Mouse (Mus musculus): ENCODE measurements around the gene Cdk9. TPM values are rescaled to one million over a fixed set of nuclear protein-coding genes. Genes with fewer than 3 reads are reported as not detected.

Gene Cdk9
- polyA plus RNA-seq, 1 experiment from 2014 or later: 112 TPM

- no peaks in the 10 kb centered on the region for H3K4me1 ChIP-seq
- WGBS: 90% methylated on average over 14 of the region's 14 CpGs
- no peaks in the 10 kb centered on the region for H3K9me3 ChIP-seq
- H3K27me3 ChIP-seq: no peaks in the 10 kb centered on the region
- H3K4me3 ChIP-seq: no peak overlapping the region
- ATAC-seq (ENCODE audit: low FRiP score, low read depth): no peak
- no peak overlapping the region for H3K27ac ChIP-seq
- H3K9ac ChIP-seq: no peak overlapping the region
- H3K4me2 ChIP-seq (replicated peaks): no peak overlapping the region
- peaks cover 42% of the 10 kb centered on the region for H3K36me3 ChIP-seq
These were observed 11.7 kb downstream of the Cdk9 start for GRCm38 (mm10) chr2:32700966-32701743.

DNA sequence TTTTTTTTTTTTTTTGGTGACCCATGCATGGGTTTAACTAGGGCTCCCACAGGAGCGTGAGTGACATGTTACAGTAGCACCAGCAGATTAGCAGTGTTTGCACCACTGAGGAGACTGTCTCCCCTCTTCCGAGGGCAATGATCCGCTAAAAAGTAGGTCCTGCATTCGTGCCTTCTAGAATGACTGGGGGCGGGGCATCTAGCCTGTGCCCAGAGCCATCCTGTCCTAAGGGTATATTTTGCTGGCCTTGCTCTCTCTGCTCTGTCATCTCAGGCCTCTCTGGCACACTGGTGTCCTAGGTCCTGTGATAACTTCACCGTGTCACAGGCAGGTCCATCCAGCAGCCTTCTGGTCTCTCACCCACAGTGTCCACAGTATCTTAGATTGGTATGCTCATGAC, 13.2 kb downstream of the Cdk9 start:
- Histone ChIP-seq H3K4me2 (replicated peaks) (no peak overlapping the region), H3K27ac (no peak overlapping the region), H3K4me3 (no peak overlapping the region), H3K36me3 (peaks cover 27% of the 10 kb centered on the region), H3K27me3 (no peaks in the 10 kb centered on the region), H3K9ac (no peak overlapping the region), H3K4me1 (no peaks in the 10 kb centered on the region), H3K9me3 (no peaks in the 10 kb centered on the region)
- 78% methylated on average over 6 of the region's 6 CpGs for WGBS
- ATAC-seq (ENCODE audit: low FRiP score, low read depth): no peak

DNA sequence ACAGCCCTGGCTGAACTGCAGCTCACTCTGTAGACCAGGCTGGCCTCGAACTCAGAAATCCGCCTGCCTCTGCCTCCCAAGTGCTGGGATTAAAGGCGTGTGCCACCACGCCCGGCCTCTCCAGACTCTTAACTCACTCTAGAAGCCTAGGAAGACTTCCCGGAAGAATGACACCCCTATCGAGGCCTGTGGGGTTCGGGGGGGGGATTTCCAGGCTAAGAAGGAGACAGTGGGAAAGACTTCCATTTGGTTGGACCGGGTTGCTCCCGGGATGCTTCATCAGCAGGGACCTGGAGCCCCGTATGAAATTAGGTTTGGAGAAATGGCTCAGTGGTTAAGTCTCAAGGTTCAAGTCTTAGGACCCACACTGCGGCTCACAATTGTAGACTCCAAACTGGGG, 18.2 kb downstream of the Cdk9 start:
- Histone ChIP-seq H3K4me3 (peak overlapping the region; percentile 86), H3K36me3 (peaks cover 6% of the 10 kb centered on the region; the same call in 1 of the 2 replicates), H3K27ac (peak overlapping the region; percentile 73), H3K4me1 (peaks cover 16% of the 10 kb centered on the region), H3K4me2 (replicated peaks) (peak overlapping the region; percentile 80), H3K9me3 (no peaks in the 10 kb centered on the region), H3K27me3 (no peaks in the 10 kb centered on the region), H3K9ac (peak overlapping the region; percentile 69)
- ATAC-seq (ENCODE audit: low FRiP score, low read depth): no peak
- 89% methylated on average over 12 of the region's 12 CpGs for WGBS

DNA sequence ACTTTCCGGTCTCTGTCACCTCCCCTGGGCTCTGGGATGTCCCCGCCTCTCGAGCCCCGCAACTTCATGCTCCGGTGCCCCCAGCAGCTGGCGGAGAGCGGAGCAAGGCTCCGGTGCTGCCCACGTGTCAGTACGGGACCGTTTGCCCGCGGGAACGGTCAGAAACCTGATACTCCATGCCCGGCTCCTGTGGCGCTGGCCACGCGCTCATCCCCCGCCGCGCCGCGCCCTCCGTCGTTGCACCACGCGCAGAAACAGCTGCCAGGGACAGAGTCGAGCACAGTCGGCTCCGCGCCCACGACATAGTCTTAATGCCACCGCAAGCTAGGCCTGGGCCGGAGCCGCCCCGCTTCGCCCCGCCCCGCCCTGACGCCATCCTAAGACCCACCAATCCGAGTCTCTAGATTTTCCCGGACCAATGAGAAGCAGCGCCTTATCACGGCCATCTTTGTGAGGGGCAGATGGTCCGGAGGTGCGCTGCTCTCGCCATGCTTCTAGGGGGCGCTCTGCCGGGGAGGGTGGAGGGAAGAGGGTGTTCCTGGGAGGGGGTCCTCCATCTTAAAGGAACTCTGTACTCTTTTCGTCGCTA, 19.0 kb downstream of the Cdk9 start:
- under 1% methylated on average over 51 of the region's 51 CpGs for WGBS
- Histone ChIP-seq H3K9me3 (no peaks in the 10 kb centered on the region), H3K4me2 (replicated peaks) (peak overlapping the region; percentile 80), H3K36me3 (peaks cover 6% of the 10 kb centered on the region; the same call in 1 of the 2 replicates), H3K4me1 (peaks cover 16% of the 10 kb centered on the region), H3K27me3 (no peaks in the 10 kb centered on the region), H3K4me3 (peak overlapping the region; percentile 86), H3K27ac (peak overlapping the region; percentile 82), H3K9ac (peak overlapping the region; percentile 92)
- ATAC-seq (ENCODE audit: low FRiP score, low read depth): peak; percentile 99

DNA sequence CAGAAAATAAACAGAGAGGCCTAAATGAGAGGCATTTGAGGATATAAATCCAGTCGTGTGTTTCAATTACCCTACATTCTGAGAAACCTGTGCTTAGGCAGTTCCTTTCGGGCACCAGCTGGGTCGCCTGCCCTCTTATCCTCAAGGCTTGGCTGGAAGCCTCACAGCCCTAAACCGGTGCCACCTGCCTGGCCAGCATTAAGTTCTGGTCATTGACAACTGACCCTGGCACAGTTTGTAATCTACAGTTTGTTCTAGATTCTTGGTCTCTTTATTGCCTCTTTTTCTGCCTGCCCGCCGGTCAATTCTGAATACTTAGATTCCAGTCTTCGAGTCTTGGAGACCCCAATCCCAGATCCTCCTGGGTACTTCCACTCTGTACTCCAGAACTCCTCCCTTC, 19.6 kb downstream of the Cdk9 start:
- H3K4me1 ChIP-seq: peaks cover 18% of the 10 kb centered on the region
- H3K27me3 ChIP-seq: no peaks in the 10 kb centered on the region
- H3K4me2 ChIP-seq (replicated peaks): peak overlapping the region; percentile 80
- 18% methylated on average over 7 of the region's 7 CpGs for WGBS
- H3K27ac ChIP-seq: no peak overlapping the region
- no peaks in the 10 kb centered on the region for H3K9me3 ChIP-seq
- peaks cover 9% of the 10 kb centered on the region; the same call in 1 of the 2 replicates for H3K36me3 ChIP-seq
- no peak for ATAC-seq (ENCODE audit: low FRiP score, low read depth)
- H3K9ac ChIP-seq: peak overlapping the region; percentile 92
- H3K4me3 ChIP-seq: peak overlapping the region; percentile 86

- Histone ChIP-seq H3K4me1 (peaks cover 20% of the 10 kb centered on the region), H3K27ac (no peak overlapping the region), H3K9ac (peak overlapping the region; percentile 92), H3K27me3 (no peaks in the 10 kb centered on the region), H3K4me2 (replicated peaks) (peak overlapping the region; percentile 80), H3K36me3 (peaks cover 17% of the 10 kb centered on the region), H3K9me3 (no peaks in the 10 kb centered on the region), H3K4me3 (peak overlapping the region; percentile 86; the same call in 1 of the 2 replicates)
- no peak for ATAC-seq (ENCODE audit: low FRiP score, low read depth)
- 96% methylated on average over 14 of the region's 14 CpGs for WGBS
These were observed 20.4 kb downstream of the Cdk9 start for GRCm38 (mm10) chr2:32692496-32692895.

DNA sequence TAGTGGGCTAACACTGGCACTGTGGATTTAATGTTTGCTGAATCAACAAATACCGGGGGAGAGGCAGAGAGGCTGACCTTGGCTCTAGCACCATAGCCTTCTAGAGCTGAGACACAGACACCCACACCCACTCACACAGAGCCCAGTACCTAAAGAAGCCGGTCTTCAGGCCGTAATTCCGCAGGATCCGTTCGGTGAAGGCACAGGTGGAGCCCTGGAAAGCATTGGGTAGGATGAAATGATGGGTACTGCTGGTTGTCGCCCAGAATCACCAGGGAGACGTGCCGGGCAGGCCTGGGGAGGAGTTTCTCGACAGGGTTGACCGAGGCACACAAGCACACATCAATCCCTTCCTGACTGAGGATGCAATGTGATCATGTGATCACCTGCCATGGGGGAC, 21.8 kb downstream of the Cdk9 start:
- Histone ChIP-seq H3K4me1 (peaks cover 20% of the 10 kb centered on the region), H3K27me3 (no peaks in the 10 kb centered on the region), H3K9ac (no peak overlapping the region), H3K9me3 (no peaks in the 10 kb centered on the region), H3K4me2 (replicated peaks) (no peak overlapping the region), H3K27ac (no peak overlapping the region), H3K36me3 (peaks cover 32% of the 10 kb centered on the region), H3K4me3 (no peak overlapping the region)
- ATAC-seq (ENCODE audit: low FRiP score, low read depth): no peak
- 87% methylated on average over 11 of the region's 11 CpGs for whole genome bisulfite sequencing

GRCm38 (mm10) chr2:32689420-32689819, 23.5 kb downstream of the Cdk9 start:
- Histone ChIP-seq H3K4me2 (replicated peaks) (no peak overlapping the region), H3K9ac (no peak overlapping the region), H3K27ac (no peak overlapping the region), H3K4me1 (peaks cover 20% of the 10 kb centered on the region), H3K4me3 (no peak overlapping the region), H3K9me3 (no peaks in the 10 kb centered on the region), H3K27me3 (no peaks in the 10 kb centered on the region), H3K36me3 (peaks cover 48% of the 10 kb centered on the region)
- no peak for ATAC-seq (ENCODE audit: low FRiP score, low read depth)
- WGBS: 27% methylated on average over 5 of the region's 5 CpGs

DNA sequence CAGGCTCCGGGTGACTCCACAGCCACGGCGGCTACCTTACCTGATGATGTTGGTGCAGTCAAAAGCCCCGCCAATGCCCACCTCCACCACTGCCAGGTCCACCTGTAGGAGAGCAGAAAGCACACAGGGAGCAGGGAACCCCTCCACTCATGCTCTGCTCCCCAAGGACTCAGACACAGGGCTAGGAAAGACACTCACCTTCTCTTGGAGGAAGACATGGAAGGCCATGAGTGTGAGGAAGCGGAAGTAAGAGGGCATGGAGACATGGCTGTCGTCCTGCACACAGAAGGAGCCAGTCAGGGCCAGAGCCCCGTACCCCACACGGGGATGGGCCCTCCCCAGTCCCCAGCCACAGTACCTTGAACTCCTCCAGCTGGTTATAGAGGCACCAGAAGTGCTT, 25.3 kb downstream of the Cdk9 start:
- peaks cover 67% of the 10 kb centered on the region for H3K36me3 ChIP-seq
- H3K4me3 ChIP-seq: no peak overlapping the region
- no peak overlapping the region for H3K27ac ChIP-seq
- no peak overlapping the region for H3K9ac ChIP-seq
- H3K4me2 ChIP-seq (replicated peaks): no peak overlapping the region
- no peaks in the 10 kb centered on the region for H3K27me3 ChIP-seq
- ATAC-seq (ENCODE audit: low FRiP score, low read depth): no peak
- WGBS: 95% methylated on average over 8 of the region's 8 CpGs
- no peaks in the 10 kb centered on the region for H3K9me3 ChIP-seq
- H3K4me1 ChIP-seq: peaks cover 12% of the 10 kb centered on the region

- H3K4me2 ChIP-seq (replicated peaks): no peak overlapping the region
- no peak overlapping the region for H3K9ac ChIP-seq
- H3K4me1 ChIP-seq: peaks cover 15% of the 10 kb centered on the region
- no peaks in the 10 kb centered on the region for H3K27me3 ChIP-seq
- H3K36me3 ChIP-seq: peaks cover 76% of the 10 kb centered on the region
- no peak overlapping the region for H3K27ac ChIP-seq
- no peaks in the 10 kb centered on the region for H3K9me3 ChIP-seq
- no peak for ATAC-seq (ENCODE audit: low FRiP score, low read depth)
- WGBS: 87% methylated on average over 6 of the region's 6 CpGs
- no peak overlapping the region for H3K4me3 ChIP-seq
These were observed 26.2 kb downstream of the Cdk9 start for GRCm38 (mm10) chr2:32686640-32687039.

DNA sequence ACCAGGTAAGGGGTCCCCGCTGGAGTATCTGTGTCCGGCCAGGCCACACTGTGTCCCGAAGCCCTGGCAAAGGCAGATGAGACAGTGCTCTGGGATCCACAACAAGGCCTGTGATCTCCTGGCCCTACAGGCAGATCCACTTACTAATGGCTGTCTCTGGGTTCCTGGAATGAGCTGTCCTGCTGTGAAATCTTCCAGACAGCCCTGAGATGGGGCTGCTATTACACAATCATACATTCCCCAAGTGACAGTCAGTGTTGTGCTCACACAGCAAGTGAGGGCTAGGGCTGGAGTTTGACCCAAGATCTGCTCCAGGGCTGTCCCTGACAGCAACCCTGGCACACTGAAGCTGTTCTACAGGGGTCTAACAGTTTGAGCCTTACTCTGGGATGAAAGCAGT, 27.1 kb downstream of the Cdk9 start:
- H3K36me3 ChIP-seq: peaks cover 74% of the 10 kb centered on the region
- no peaks in the 10 kb centered on the region for H3K9me3 ChIP-seq
- no peak overlapping the region for H3K4me2 ChIP-seq (replicated peaks)
- no peak overlapping the region for H3K9ac ChIP-seq
- no peak for ATAC-seq (ENCODE audit: low FRiP score, low read depth)
- H3K4me3 ChIP-seq: no peak overlapping the region
- H3K27ac ChIP-seq: no peak overlapping the region
- H3K4me1 ChIP-seq: peaks cover 17% of the 10 kb centered on the region
- 90% methylated on average over 3 of the region's 3 CpGs for WGBS
- H3K27me3 ChIP-seq: no peaks in the 10 kb centered on the region

DNA sequence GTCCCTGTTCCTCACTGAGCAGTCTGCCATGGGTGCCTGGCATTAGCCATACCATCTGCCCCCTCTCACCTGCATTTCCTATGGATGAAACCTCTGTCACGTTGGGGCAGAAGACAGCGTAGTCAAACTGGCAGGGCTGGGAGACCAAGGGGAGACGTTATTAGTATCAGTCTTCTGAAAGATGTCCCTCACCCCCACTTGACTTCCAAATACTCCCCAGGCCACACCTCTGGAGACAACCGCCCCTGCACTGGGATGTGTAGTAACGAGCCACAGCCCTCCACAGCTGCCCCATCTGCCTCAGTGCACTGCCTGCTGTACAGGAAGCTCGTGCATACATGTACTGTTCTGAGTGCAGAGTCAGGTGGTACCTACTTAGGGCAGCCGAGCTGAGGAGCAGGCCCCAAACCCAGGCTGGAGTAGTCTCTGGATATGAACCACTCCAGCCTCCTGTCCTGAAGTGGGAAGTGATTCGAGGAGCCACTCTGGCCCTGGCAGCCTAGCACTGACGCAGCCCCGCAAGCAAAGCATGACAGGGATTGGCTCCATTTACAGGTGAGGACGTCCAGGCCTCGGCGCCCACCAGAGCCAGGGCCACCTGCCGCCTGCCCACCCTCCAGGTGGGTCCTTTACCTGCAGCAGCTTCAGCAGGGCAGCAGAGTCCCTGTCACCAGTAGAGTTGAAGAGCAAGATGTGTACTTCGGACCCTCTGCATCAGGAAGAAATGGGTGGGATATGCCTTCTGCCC, 28.0 kb downstream of the Cdk9 start:
- H3K4me1 ChIP-seq: peaks cover 27% of the 10 kb centered on the region
- no peaks in the 10 kb centered on the region for H3K9me3 ChIP-seq
- no peak overlapping the region for H3K4me3 ChIP-seq
- H3K4me2 ChIP-seq (replicated peaks): no peak overlapping the region
- no peak for ATAC-seq (ENCODE audit: low FRiP score, low read depth)
- WGBS: 85% methylated on average over 15 of the region's 15 CpGs
- H3K27ac ChIP-seq: no peak overlapping the region
- peaks cover 74% of the 10 kb centered on the region for H3K36me3 ChIP-seq
- H3K9ac ChIP-seq: no peak overlapping the region
- no peaks in the 10 kb centered on the region for H3K27me3 ChIP-seq

Measured in limb, embryonic 13.5 days (tissue).